Mouse (Mus musculus) liver, adult 2 months (tissue): Measurements from ENCODE around the gene Zscan4c.
"Not testable (repeated sequence)": the region's sequence is repeated elsewhere in the genome, so short reads cannot be mapped to it uniquely, and the experiment has no call there.

Experiments used
- CTCF ChIP-seq: fragments of 200-500 bp; IDR thresholded peaks from 2 replicates; pipeline ENCODE4 v1.5.1; 2011; ENCODE audit warnings: low read depth, low read length, control low read depth
- POLR2A ChIP-seq: fragments of 200-500 bp; IDR thresholded peaks from 2 replicates; pipeline ENCODE4 v1.6.1; 2011; ENCODE audit warnings: low read length, control low read depth; ENCODE audit not compliant: insufficient read depth; ENCODE audit errors: extremely low read depth

DNA sequence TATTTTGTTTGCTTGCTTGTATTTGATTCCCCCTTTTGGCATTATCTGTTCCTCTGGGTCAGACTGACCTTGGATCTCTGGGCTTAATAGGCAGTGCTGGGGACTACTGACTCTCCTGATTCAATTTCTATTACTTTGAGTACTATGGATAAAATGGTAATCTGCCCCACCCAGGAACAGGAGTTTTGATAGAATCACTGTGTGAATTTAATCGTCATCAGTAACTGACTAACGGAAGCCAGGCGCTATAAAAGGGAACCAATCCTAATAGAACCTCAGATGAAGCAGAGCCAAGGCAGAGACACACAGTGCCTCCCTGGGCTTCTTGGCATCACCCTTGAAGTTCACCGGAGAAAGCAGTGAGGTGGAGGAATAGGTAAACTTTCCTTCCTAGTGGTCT, at the start of gene Zscan4c:
- TF ChIP-seq CTCF, POLR2A: not testable (repeated sequence)
